Mouse (Mus musculus) testis, adult 2 months (tissue): Measurements from ENCODE around the gene Traf7.

ENCODE experiments used
- CTCF ChIP-seq: fragments of 200-500 bp; IDR thresholded peaks from 2 replicates; pipeline ENCODE4 v1.5.1; 2012; ENCODE audit warnings: low read depth, mild to moderate bottlenecking, inconsistent platforms, low read length, moderate library complexity; ENCODE audit not compliant: control insufficient read depth, insufficient read depth, insufficient replicate concordance
- POLR2A ChIP-seq: fragments of 200-500 bp; IDR thresholded peaks from 2 replicates; pipeline ENCODE4 v1.6.1; 2012; ENCODE audit warnings: low read depth, mild to moderate bottlenecking, inconsistent platforms, low read length, moderate library complexity; ENCODE audit not compliant: control insufficient read depth

DNA sequence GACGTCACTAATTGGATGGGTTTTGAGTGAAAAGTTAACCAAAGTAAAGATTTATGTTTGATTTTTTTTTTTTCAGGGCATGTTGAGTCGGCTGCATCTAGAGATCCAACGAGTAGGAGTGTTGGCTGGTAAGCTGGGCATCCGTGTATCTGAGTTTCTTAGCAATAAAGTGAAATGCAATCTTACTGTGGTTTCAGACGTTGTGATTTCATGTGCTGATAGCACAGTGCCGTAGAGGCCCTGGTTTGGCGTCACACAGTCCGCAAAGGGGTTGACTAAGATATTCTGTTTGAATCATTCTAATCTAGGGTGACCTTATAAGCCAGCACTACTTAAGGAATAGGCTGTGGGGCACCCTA, 801 bp upstream of the Traf7 start:
- TF ChIP-seq CTCF (no peak), POLR2A (no peak)
